Mouse (Mus musculus): ENCODE data around the gene Nfkbie.

- TF ChIP-seq POLR2A (IDR thresholded peaks at IDR 0.05; ENCODE audit: borderline replicate concordance, insufficient read depth, low read length) (no peak), CTCF (IDR thresholded peaks at IDR 0.05; ENCODE audit: borderline replicate concordance, insufficient read depth, low read depth, low read length) (no peak)
Measured at GRCm38 (mm10) chr17:45597787-45598186, 42.3 kb downstream of the Nfkbie start.
